ENCODE assay signal across 20 mouse cellular contexts in the genomic region with DNA sequence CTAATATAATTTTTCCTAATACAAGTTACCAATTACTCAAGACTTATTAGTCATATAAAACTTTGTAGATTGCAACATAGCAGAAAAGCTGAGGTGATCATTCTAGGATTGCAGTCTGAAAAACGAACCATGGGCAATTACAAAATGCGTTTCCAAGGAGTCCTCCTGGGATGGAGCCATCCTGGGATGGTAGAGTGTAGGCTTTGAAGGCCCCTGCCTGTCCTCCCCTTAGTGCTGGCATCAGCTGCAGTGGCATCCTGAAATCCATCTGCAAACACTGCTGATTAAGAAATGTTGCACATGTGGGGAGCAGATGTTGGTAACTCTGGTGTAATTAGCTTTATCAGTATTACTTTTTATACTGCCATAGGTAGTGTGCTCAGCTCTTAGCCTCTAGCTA.
"Had no signal": no experiment of that assay in that cellular context is flagged by ENCODE, and none has a peak within 500 bp of the region (broad histone marks: within the 10 kb centered on the region; RNA-seq: fewer than 3 reads in every experiment).

No protein-coding gene starts in this region.

- H3K4me1 ChIP-seq: liver, embryonic 13.5 days; megakaryocyte, embryonic 14.5 days; midbrain, embryonic 10.5 days; midbrain, embryonic 13.5 days; neural tube, embryonic 13.5 days; stomach, embryonic 15.5 days had no signal

- DNase-seq: kidney, postnatal 25 days; layer of hippocampus, adult 9-11 months; liver, embryonic 13.5 days; lung, embryonic 14.5 days; lung, postnatal 10 days; lung, postnatal 36 days; retina, postnatal 1 day; right cerebral cortex, postnatal 25 days; spleen, adult 18-20 months; thymus, adult 18-20 months; thymus, postnatal 36 days had no signal

- H3K4me2 ChIP-seq: liver, embryonic 13.5 days; lung, embryonic 14.5 days; midbrain, embryonic 13.5 days; neural tube, embryonic 13.5 days; stomach, embryonic 15.5 days had no signal

- H3K27ac ChIP-seq: kidney, postnatal 0 days; layer of hippocampus, adult 2 months; liver, embryonic 13.5 days; midbrain, embryonic 10.5 days; midbrain, embryonic 13.5 days; neural tube, embryonic 13.5 days; stomach, embryonic 15.5 days had no signal

- H3K4me3 ChIP-seq: layer of hippocampus, adult 2 months; liver, embryonic 13.5 days; megakaryocyte, embryonic 14.5 days; midbrain, embryonic 10.5 days; midbrain, embryonic 13.5 days; myocyte; neural tube, embryonic 13.5 days; stomach, embryonic 15.5 days had no signal

- ATAC-seq: midbrain, embryonic 13.5 days; midbrain, embryonic 16.5 days had no signal

- H3K27me3 ChIP-seq: liver, embryonic 13.5 days; megakaryocyte, embryonic 14.5 days; midbrain, embryonic 13.5 days; neural tube, embryonic 13.5 days; stomach, embryonic 15.5 days had no signal

- H3K9me3 ChIP-seq: liver, embryonic 13.5 days; megakaryocyte, embryonic 14.5 days; midbrain, embryonic 13.5 days; neural tube, embryonic 13.5 days; stomach, embryonic 15.5 days had no signal

- H3K9ac ChIP-seq: liver, embryonic 13.5 days; lung, embryonic 14.5 days; midbrain, embryonic 13.5 days; neural tube, embryonic 13.5 days; stomach, embryonic 15.5 days had no signal
